Mouse (Mus musculus) macrophage (primary cell): ENCODE data around the gene Adamtsl1. TPM values are rescaled to one million over a fixed set of nuclear protein-coding genes. Genes with fewer than 3 reads are reported as not detected.

ENCODE experiments used
- H3K27ac ChIP-seq: fragments of 350-480 bp; formaldehyde crosslinking; 2 replicates; pipeline ENCODE4 v1.9.0; 2021
- H3K36me3 ChIP-seq: fragments of 350-480 bp; formaldehyde crosslinking; 2 replicates; pipeline ENCODE4 v1.9.0; 2021; ENCODE audit errors: inconsistent target
- H3K4me3 ChIP-seq: fragments of 350-480 bp; formaldehyde crosslinking; 2 replicates; pipeline ENCODE4 v1.9.0; 2021; ENCODE audit errors: inconsistent target
- H3K79me2 ChIP-seq: fragments of 350-480 bp; formaldehyde crosslinking; 2 replicates; pipeline ENCODE4 v1.9.0; 2021; ENCODE audit errors: inconsistent target
- WGBS: methylation state at CpG from one replicate; pipeline ENCODE4 v1.1.7; 2026; ENCODE audit warnings: inconsistent platforms; ENCODE audit not compliant: missing documents; 5-methylcytosine and 5-hydroxymethylcytosine counted together
- polyA plus RNA-seq: library from polyadenylated mRNA; stranded (reverse); fragments of 250-400 nt; gene quantifications from 3 replicates; pipeline ENCODE4 v1.2.4, GENCODE M21; 2018; ENCODE audit warnings: inconsistent platforms

Gene Adamtsl1
- polyA plus RNA-seq, 1 experiment from 2014 or later = not detected

DNA sequence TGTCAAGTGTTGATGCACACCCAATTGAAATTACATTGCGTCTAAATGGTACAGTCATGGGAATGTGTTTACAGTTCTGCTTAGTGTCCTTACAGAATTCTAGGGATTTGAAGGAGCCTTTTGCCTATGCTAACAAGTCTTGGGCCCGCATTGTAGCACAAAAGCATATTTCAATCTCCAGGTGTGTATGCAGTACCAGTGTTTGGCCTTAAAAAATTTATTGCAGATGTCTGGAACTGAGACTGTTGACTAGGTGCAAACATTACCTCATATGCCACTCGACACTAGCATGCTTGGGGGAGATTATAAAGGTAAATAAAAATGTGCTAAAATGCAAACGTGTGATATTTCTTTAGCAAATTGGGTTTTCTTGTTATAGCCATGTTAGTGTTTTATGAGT, 75.0 kb downstream of the Adamtsl1 start:
- 93% methylated on average over 4 of the region's 4 CpGs for WGBS
- Histone ChIP-seq H3K36me3 (no peaks in the 10 kb centered on the region), H3K4me3 (no peak overlapping the region), H3K79me2 (no peaks in the 10 kb centered on the region), H3K27ac (no peak overlapping the region)

DNA sequence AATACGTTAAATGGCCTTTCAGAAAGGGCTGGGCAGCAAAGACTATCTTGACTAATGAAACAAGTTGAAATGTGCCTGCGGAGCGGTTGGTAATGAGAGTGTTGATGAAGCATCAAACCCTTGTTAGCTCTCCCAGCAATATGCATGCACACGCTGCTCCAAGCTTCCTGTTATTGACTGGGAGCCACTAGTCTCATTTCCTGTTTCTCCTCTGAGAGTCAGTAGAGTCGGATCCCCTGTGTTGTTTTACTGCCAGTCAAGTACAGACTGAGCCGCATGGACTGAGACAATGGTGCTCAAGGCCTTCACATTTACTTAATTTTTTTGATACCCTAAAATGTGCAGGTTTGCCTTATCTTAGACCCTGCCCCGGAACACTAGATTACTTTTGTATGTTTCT, 77.1 kb downstream of the Adamtsl1 start:
- Histone ChIP-seq H3K4me3 (no peak overlapping the region), H3K27ac (no peak overlapping the region), H3K36me3 (no peaks in the 10 kb centered on the region), H3K79me2 (no peaks in the 10 kb centered on the region)
- 53% methylated on average over 7 of the region's 7 CpGs for WGBS

- no peaks in the 10 kb centered on the region for H3K79me2 ChIP-seq
- no peaks in the 10 kb centered on the region for H3K36me3 ChIP-seq
- no peak overlapping the region for H3K4me3 ChIP-seq
- H3K27ac ChIP-seq = no peak overlapping the region
Measured at GRCm38 (mm10) chr4:85594159-85594558, 80.2 kb downstream of the Adamtsl1 start.

GRCm38 (mm10) chr4:85613331-85613730, 99.4 kb downstream of the Adamtsl1 start:
- 78% methylated on average over 3 of the region's 3 CpGs for WGBS

GRCm38 (mm10) chr4:85618746-85619145, 104.8 kb downstream of the Adamtsl1 start:
- Histone ChIP-seq H3K79me2 (no peaks in the 10 kb centered on the region), H3K4me3 (no peak overlapping the region), H3K27ac (no peak overlapping the region), H3K36me3 (no peaks in the 10 kb centered on the region)
- WGBS = 76% methylated on average over 5 of the region's 5 CpGs

More at GRCm38 (mm10) chr4:85613331-85613730, 99.4 kb downstream of the Adamtsl1 start:
- Histone ChIP-seq H3K27ac (no peak overlapping the region), H3K4me3 (no peak overlapping the region), H3K36me3 (no peaks in the 10 kb centered on the region), H3K79me2 (no peaks in the 10 kb centered on the region)

DNA sequence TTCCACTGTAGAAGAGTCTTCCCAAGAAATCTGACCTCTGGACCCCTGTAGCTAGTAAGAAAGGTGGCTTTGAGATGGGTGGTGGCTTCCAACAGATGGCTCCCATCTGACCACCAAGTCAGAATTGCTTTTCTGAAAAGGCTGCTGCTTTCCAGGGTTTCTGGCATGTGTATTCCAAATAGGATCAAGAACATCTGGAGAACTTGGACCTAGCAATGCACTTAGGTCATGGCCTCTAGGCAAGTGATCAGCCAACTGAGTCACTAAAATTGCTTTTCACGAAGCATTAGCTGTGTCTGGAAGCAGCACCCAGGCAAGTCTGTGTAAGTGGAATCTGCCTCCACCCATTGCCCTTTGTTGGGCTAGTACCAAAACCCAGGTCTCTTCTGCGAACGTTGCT, 105.3 kb downstream of the Adamtsl1 start:
- no peaks in the 10 kb centered on the region for H3K36me3 ChIP-seq
- WGBS = 82% methylated on average over 3 of the region's 3 CpGs
- H3K79me2 ChIP-seq = no peaks in the 10 kb centered on the region
- H3K4me3 ChIP-seq = no peak overlapping the region
- no peak overlapping the region for H3K27ac ChIP-seq

- H3K36me3 ChIP-seq = no peaks in the 10 kb centered on the region
- 86% methylated on average over 7 of the region's 7 CpGs for WGBS
- H3K4me3 ChIP-seq = no peak overlapping the region
- no peak overlapping the region for H3K27ac ChIP-seq
- H3K79me2 ChIP-seq = no peaks in the 10 kb centered on the region
Measured at GRCm38 (mm10) chr4:85629381-85629780, 115.4 kb downstream of the Adamtsl1 start.

DNA sequence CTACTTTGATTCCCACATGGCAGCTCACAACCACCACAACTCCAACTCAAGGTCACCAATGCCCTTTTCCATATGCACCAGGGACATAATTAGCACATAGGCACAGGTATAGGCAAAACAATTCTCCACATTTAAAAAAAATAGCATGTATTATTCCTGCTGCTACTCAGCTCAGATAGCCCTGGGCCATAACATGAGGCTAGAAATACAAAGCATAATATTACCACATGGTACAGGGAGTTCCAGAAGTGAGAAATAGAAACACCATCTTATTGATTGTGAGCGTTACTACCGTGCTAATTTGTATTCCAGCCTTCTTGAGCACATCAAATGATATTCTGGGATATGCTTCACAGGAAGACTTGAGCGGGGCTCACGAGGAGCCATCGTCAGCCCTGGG, 155.3 kb downstream of the Adamtsl1 start:
- Histone ChIP-seq H3K79me2 (no peaks in the 10 kb centered on the region), H3K4me3 (no peak overlapping the region), H3K27ac (no peak overlapping the region), H3K36me3 (no peaks in the 10 kb centered on the region)
- WGBS = 86% methylated on average over 5 of the region's 5 CpGs

DNA sequence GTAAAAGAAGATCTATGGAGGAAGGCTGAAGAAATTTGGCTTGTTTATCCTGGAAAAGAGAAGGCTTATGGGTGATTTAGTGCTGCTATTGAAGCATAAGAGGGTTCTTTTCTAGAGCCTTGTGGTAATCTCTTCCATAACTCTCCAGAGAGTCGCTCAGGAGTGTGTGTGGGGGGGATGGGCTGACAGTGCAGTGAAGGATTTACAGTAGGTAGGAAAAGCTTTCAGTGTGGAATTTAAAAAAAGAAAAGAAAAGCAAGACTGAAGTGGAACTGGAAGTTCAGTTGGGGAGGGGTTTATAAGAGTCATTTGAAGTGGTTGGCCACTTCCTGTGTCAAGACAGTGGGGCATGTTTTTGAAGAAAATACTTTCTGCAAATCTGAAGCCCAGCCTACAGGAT, 155.8 kb downstream of the Adamtsl1 start:
- H3K4me3 ChIP-seq = no peak overlapping the region
- no peak overlapping the region for H3K27ac ChIP-seq
- 33% methylated on average over 1 of the region's 1 CpGs for WGBS
- H3K36me3 ChIP-seq = no peaks in the 10 kb centered on the region
- H3K79me2 ChIP-seq = no peaks in the 10 kb centered on the region

- Histone ChIP-seq H3K27ac (no peak overlapping the region), H3K79me2 (no peaks in the 10 kb centered on the region), H3K4me3 (no peak overlapping the region), H3K36me3 (no peaks in the 10 kb centered on the region)
- WGBS = 73% methylated on average over 4 of the region's 4 CpGs
Measured at GRCm38 (mm10) chr4:85672290-85672689, 158.3 kb downstream of the Adamtsl1 start.

DNA sequence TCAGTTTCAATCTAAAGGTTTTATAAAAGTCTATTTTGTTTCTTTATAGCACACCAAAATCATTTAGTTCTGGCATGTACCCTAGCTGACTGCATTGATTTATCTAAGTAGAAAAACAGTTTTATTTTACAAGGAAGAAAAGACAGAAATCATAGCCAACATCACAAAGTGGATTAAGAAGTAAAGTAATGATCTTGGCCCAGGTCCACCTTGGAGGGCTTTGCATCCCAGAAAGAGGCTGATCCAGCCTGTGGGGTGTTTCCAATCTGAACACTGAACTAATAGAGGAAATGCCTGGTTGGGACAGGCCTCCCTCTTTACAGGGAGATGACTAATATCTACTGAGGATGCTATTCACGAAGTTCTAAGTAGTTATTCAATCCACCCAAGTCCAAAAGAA, 163.6 kb downstream of the Adamtsl1 start:
- Histone ChIP-seq H3K4me3 (no peak overlapping the region), H3K79me2 (no peaks in the 10 kb centered on the region), H3K36me3 (no peaks in the 10 kb centered on the region), H3K27ac (no peak overlapping the region)
- 47% methylated on average over 1 of the region's 1 CpGs for WGBS

- 91% methylated on average over 4 of the region's 4 CpGs for WGBS
Measured at GRCm38 (mm10) chr4:85686160-85686559, 172.2 kb downstream of the Adamtsl1 start.

GRCm38 (mm10) chr4:85695237-85695636, 181.3 kb downstream of the Adamtsl1 start:
- H3K4me3 ChIP-seq = no peak overlapping the region
- H3K36me3 ChIP-seq = no peaks in the 10 kb centered on the region
- WGBS = 90% methylated on average over 1 of the region's 1 CpGs
- no peaks in the 10 kb centered on the region for H3K79me2 ChIP-seq
- no peak overlapping the region for H3K27ac ChIP-seq

More at GRCm38 (mm10) chr4:85686160-85686559, 172.2 kb downstream of the Adamtsl1 start:
- no peaks in the 10 kb centered on the region for H3K79me2 ChIP-seq
- H3K4me3 ChIP-seq = no peak overlapping the region
- H3K36me3 ChIP-seq = no peaks in the 10 kb centered on the region
- H3K27ac ChIP-seq = no peak overlapping the region

- Histone ChIP-seq H3K4me3 (no peak overlapping the region), H3K79me2 (no peaks in the 10 kb centered on the region), H3K36me3 (no peaks in the 10 kb centered on the region), H3K27ac (no peak overlapping the region)
- 91% methylated on average over 7 of the region's 7 CpGs for WGBS
Measured at GRCm38 (mm10) chr4:85707352-85708057, 193.5 kb downstream of the Adamtsl1 start.

GRCm38 (mm10) chr4:85709636-85710035, 195.7 kb downstream of the Adamtsl1 start:
- Histone ChIP-seq H3K4me3 (no peak overlapping the region), H3K36me3 (no peaks in the 10 kb centered on the region), H3K27ac (no peak overlapping the region), H3K79me2 (no peaks in the 10 kb centered on the region)
- 59% methylated on average over 2 of the region's 2 CpGs for WGBS

DNA sequence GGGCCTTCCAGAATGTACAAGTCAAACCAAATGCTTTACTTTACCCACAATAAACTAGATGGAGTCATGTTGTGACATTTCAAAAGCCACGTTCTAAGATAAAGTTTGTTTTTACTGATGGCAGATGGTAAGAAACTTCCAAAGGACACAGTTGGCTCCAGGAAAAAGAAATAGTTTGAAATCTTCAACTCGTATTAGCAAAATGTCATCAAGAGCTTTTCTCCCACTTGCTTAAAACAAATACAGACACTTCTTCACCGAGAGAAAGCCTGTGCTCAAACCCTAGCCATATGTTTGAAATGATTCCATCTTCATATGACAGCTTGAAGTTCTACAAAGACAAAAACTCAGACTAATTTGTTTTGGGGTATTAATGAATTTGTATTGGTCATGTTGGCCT, 211.0 kb downstream of the Adamtsl1 start:
- 78% methylated on average over 3 of the region's 3 CpGs for WGBS
- H3K36me3 ChIP-seq = no peaks in the 10 kb centered on the region
- H3K27ac ChIP-seq = no peak overlapping the region
- no peak overlapping the region for H3K4me3 ChIP-seq
- H3K79me2 ChIP-seq = no peaks in the 10 kb centered on the region
